Mouse (Mus musculus) cerebellum, adult 11-12 months (tissue): Measurements from ENCODE around the gene Sgsm2.
"Not testable (repeated sequence)": the region's sequence is repeated elsewhere in the genome, so short reads cannot be mapped to it uniquely, and the experiment has no call there.

Experiments used
- DNase-seq: peaks from one replicate; pipeline ENCODE4 v3.0.0; 2022

Gene Sgsm2

GRCm38 (mm10) chr11:74827791-74828403, 69.0 kb downstream of the Sgsm2 start:
- DNase-seq: peak; percentile 31

GRCm38 (mm10) chr11:74826702-74827101, 70.2 kb downstream of the Sgsm2 start:
- DNase-seq: no peak

GRCm38 (mm10) chr11:74826151-74826550, 70.7 kb downstream of the Sgsm2 start:
- DNase-seq: peak; percentile 23

GRCm38 (mm10) chr11:74822746-74823440, 74.0 kb downstream of the Sgsm2 start:
- no peak for DNase-seq

GRCm38 (mm10) chr11:74821463-74821862, 75.4 kb downstream of the Sgsm2 start:
- DNase-seq: no peak

GRCm38 (mm10) chr11:74820921-74821320, 75.9 kb downstream of the Sgsm2 start:
- DNase-seq: no peak

GRCm38 (mm10) chr11:74815795-74816194, 81.1 kb downstream of the Sgsm2 start:
- DNase-seq: no peak

GRCm38 (mm10) chr11:74811538-74811937, 85.3 kb downstream of the Sgsm2 start:
- no peak for DNase-seq

GRCm38 (mm10) chr11:74811027-74811426, 85.8 kb downstream of the Sgsm2 start:
- DNase-seq: not testable (repeated sequence)

- DNase-seq: no peak
Measured at GRCm38 (mm10) chr11:74810134-74810533, 86.7 kb downstream of the Sgsm2 start.

GRCm38 (mm10) chr11:74808251-74808853, 88.5 kb downstream of the Sgsm2 start:
- DNase-seq: no peak

- DNase-seq: no peak
Measured at GRCm38 (mm10) chr11:74807246-74807882, 89.5 kb downstream of the Sgsm2 start.

- DNase-seq: no peak
Measured at GRCm38 (mm10) chr11:74804081-74804627, 92.7 kb downstream of the Sgsm2 start.

GRCm38 (mm10) chr11:74800658-74801057, 96.2 kb downstream of the Sgsm2 start:
- no peak for DNase-seq
